Comparison of ENCODE assay signal across 27 mouse cellular contexts in the genomic region with DNA sequence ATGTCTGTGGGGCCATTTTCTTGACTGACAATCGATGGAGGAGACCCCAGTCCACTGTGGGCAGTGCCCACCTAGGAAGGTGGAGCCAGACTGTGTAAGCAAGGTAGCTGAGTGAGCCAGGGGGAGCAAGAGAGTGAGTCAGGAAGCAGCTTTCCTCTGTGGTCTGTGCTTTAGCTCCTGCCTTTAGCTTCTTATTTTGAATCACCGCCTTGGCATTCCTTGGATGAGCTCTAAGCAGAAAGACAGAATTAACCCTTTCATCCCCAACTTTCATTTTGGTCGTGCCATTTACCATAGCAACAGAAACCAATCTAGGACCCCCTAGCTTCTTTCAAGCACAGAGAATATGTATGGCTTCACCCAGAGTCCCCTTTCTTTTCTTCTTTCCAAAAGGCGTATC. TPM values are rescaled to one million over a fixed set of nuclear protein-coding genes. Genes with fewer than 3 reads are reported as not detected.
DNase-seq lines count a peak whose midpoint lies in the region; ATAC-seq and TF ChIP-seq lines count a peak whose summit lies in the region.
"Had no signal": no experiment of that assay in that cellular context is flagged by ENCODE, and none has a peak within 500 bp of the region (broad histone marks: within the 10 kb centered on the region; RNA-seq: fewer than 3 reads in every experiment).

No protein-coding gene starts in this region.

- H3K27ac ChIP-seq in gastrocnemius, adult 2 months, result no peak overlapping the region
- no peak overlapping the region for H3K27ac ChIP-seq in layer of hippocampus, adult 2 months
- H3K27ac ChIP-seq in midbrain, postnatal 0 days (ENCODE audit: low read depth, low read length), result no peak overlapping the region
- no peak overlapping the region for H3K27ac ChIP-seq in midbrain, embryonic 13.5 days
- no peak overlapping the region for H3K27ac ChIP-seq in embryonic facial prominence, embryonic 14.5 days (replicated peaks; ENCODE audit: low read depth, low read length)
- H3K27ac ChIP-seq: forebrain, embryonic 12.5 days; forebrain, embryonic 15.5 days; heart, embryonic 15.5 days; hindbrain, embryonic 14.5 days; hindbrain, postnatal 0 days had no signal

- no peaks in the 10 kb centered on the region for H3K9me3 ChIP-seq in midbrain, postnatal 0 days (ENCODE audit: low read length)
- no peaks in the 10 kb centered on the region for H3K9me3 ChIP-seq in midbrain, embryonic 13.5 days
- no peaks in the 10 kb centered on the region for H3K9me3 ChIP-seq in embryonic facial prominence, embryonic 14.5 days (ENCODE audit: control insufficient read depth, low read length)
- H3K9me3 ChIP-seq: forebrain, embryonic 12.5 days; forebrain, embryonic 15.5 days; heart, embryonic 15.5 days had no signal

- H3K9ac ChIP-seq in midbrain, postnatal 0 days (replicated peaks; ENCODE audit: low read length, poor library complexity, severe bottlenecking), result no peak overlapping the region
- no peak overlapping the region for H3K9ac ChIP-seq in midbrain, embryonic 13.5 days (replicated peaks)
- no peak overlapping the region for H3K9ac ChIP-seq in embryonic facial prominence, embryonic 14.5 days (ENCODE audit: low read depth, low read length)
- H3K9ac ChIP-seq: forebrain, embryonic 12.5 days; forebrain, embryonic 15.5 days; heart, embryonic 12.5 days; heart, embryonic 15.5 days; hindbrain, embryonic 14.5 days had no signal

- H3K36me3 ChIP-seq in midbrain, postnatal 0 days (ENCODE audit: insufficient read depth, low read length), result no peaks in the 10 kb centered on the region
- no peaks in the 10 kb centered on the region for H3K36me3 ChIP-seq in midbrain, embryonic 13.5 days
- H3K36me3 ChIP-seq in embryonic facial prominence, embryonic 14.5 days (ENCODE audit: control insufficient read depth, insufficient read depth, low read length), result no peaks in the 10 kb centered on the region
- H3K36me3 ChIP-seq: forebrain, embryonic 12.5 days; forebrain, embryonic 15.5 days; heart, embryonic 12.5 days; heart, embryonic 15.5 days had no signal

- no peak overlapping the region for H3K4me2 ChIP-seq in midbrain, postnatal 0 days (ENCODE audit: low read depth, low read length, poor library complexity, severe bottlenecking)
- no peak overlapping the region for H3K4me2 ChIP-seq in midbrain, embryonic 13.5 days (replicated peaks)
- no peak overlapping the region for H3K4me2 ChIP-seq in embryonic facial prominence, embryonic 14.5 days (ENCODE audit: low read depth, low read length)
- H3K4me2 ChIP-seq: forebrain, embryonic 12.5 days; forebrain, embryonic 15.5 days; heart, embryonic 12.5 days; heart, embryonic 15.5 days; hindbrain, embryonic 14.5 days had no signal

- ATAC-seq in midbrain, postnatal 0 days (ENCODE audit: low FRiP score), result no peak
- ATAC-seq in midbrain, embryonic 13.5 days, result no peak
- no peak for ATAC-seq in embryonic facial prominence, embryonic 14.5 days (ENCODE audit: low read depth)
- ATAC-seq in CD4-positive, CD25-positive, alpha-beta regulatory T cell, adult 4 months, result no peak
- ATAC-seq: forebrain, embryonic 15.5 days; hindbrain, postnatal 0 days; inflammation-experienced regulatory T-cells, adult 6 months; intestine, embryonic 16.5 days had no signal

- H3K4me3 ChIP-seq in gastrocnemius, adult 2 months, result no peak overlapping the region
- H3K4me3 ChIP-seq in layer of hippocampus, adult 2 months, result no peak overlapping the region
- H3K4me3 ChIP-seq in midbrain, postnatal 0 days (ENCODE audit: low read depth, low read length), result no peak overlapping the region
- H3K4me3 ChIP-seq in midbrain, embryonic 13.5 days (replicated peaks), result no peak overlapping the region
- no peak overlapping the region for H3K4me3 ChIP-seq in embryonic facial prominence, embryonic 14.5 days (ENCODE audit: low read depth, low read length)
- H3K4me3 ChIP-seq: erythroblast, embryonic 14.5 days; forebrain, embryonic 12.5 days; forebrain, embryonic 15.5 days; heart, embryonic 12.5 days; heart, embryonic 15.5 days had no signal

- WGBS in midbrain, postnatal 0 days, result 38% methylated on average over 4 of the region's 4 CpGs
- 46% methylated on average over 4 of the region's 4 CpGs for WGBS in midbrain, embryonic 13.5 days
- 36% methylated on average over 4 of the region's 4 CpGs for WGBS in embryonic facial prominence, embryonic 14.5 days

- no peak for DNase-seq in gastrocnemius, adult 2 months
- no peak for DNase-seq in gastrocnemius, postnatal 25 days
- DNase-seq in layer of hippocampus, adult 2 months (ENCODE audit: low spot score in 2 of 2), result no peak
- no peak for DNase-seq in layer of hippocampus, postnatal 14 days (ENCODE audit: low spot score in 2 of 2)
- no peak for DNase-seq in midbrain, postnatal 0 days (ENCODE audit: low spot score)
- peak; percentile 38 for DNase-seq in embryonic facial prominence, embryonic 14.5 days (ENCODE audit: low spot score)
- DNase-seq: adrenal gland, postnatal 10 days; cerebellum, adult 2 months; cerebellum, adult 9-11 months; cerebellum, postnatal 25 days; gastrocnemius, postnatal 10 days; heart, adult 11 months; heart, postnatal 10 days; heart, postnatal 4 days had no signal

- intact Hi-C loops in gastrocnemius, adult 2 months (cut with DNase I), result no loop called here

- no peaks in the 10 kb centered on the region for H3K27me3 ChIP-seq in midbrain, postnatal 0 days (ENCODE audit: insufficient read depth, low read length)
- H3K27me3 ChIP-seq in midbrain, embryonic 13.5 days, result no peaks in the 10 kb centered on the region; the same call in 1 of the 2 replicates
- no peaks in the 10 kb centered on the region for H3K27me3 ChIP-seq in embryonic facial prominence, embryonic 14.5 days (replicated peaks; ENCODE audit: control insufficient read depth, insufficient read depth, low read length)
- H3K27me3 ChIP-seq: forebrain, embryonic 12.5 days; forebrain, embryonic 15.5 days had no signal

- H3K4me1 ChIP-seq in midbrain, postnatal 0 days (ENCODE audit: insufficient read depth, low read length), result no peaks in the 10 kb centered on the region
- H3K4me1 ChIP-seq in midbrain, embryonic 13.5 days (replicated peaks), result peaks cover 17% of the 10 kb centered on the region
- H3K4me1 ChIP-seq in embryonic facial prominence, embryonic 14.5 days (ENCODE audit: control insufficient read depth, insufficient read depth, low read length), result peaks cover 17% of the 10 kb centered on the region; the same call in 1 of the 2 replicates
- H3K4me1 ChIP-seq: forebrain, embryonic 15.5 days had no signal

- TF ChIP-seq CTCF in gastrocnemius, adult 2 months (IDR thresholded peaks at IDR 0.05), result peak; percentile 7; the same call in 1 of the 2 replicates
- TF ChIP-seq CTCF in layer of hippocampus, adult 2 months (conservative IDR thresholded peaks at IDR 0.05), result peak; percentile 18; the same call in 1 of the 2 replicates
- TF ChIP-seq CTCF in midbrain, postnatal 0 days (IDR thresholded peaks at IDR 0.05), result peak; percentile 31; the same call in 1 of the 2 replicates

RNA-seq across cellular contexts. Expression of a gene that starts 27.7 kb away (rescaled TPM):
- total RNA-seq in gastrocnemius, adult 2 months (2021), result 100 to 1,000 TPM; 106 to 139 TPM
- 100 to 1,000 TPM in 1 of 2 experiments, 10 to 100 TPM in 1; 94.9 to 110 TPM for total RNA-seq in gastrocnemius, postnatal 25 days (2021)
- total RNA-seq in layer of hippocampus, adult 2 months (2021), result 100 to 1,000 TPM; 127 to 140 TPM
- 100 to 1,000 TPM; 111 to 115 TPM for total RNA-seq in layer of hippocampus, postnatal 14 days (2021)
- total RNA-seq in midbrain, postnatal 0 days (2014; rRNA removed), result 97.8 and 119 TPM in 2 replicates
- 46.6 and 46.7 TPM in 2 replicates for polyA plus RNA-seq in midbrain, postnatal 0 days (2015; fragmentation: Nextera tagmentation; extraction: Ambion mirVana)
- polyA plus RNA-seq in midbrain, embryonic 13.5 days (2015; fragmentation: Nextera tagmentation; extraction: Ambion mirVana), result 37.4 and 41.9 TPM in 2 replicates
- polyA plus RNA-seq in embryonic facial prominence, embryonic 14.5 days (2014; fragmentation: Nextera tagmentation; extraction: Ambion mirVana), result 70.5 and 71.1 TPM in 2 replicates
- polyA plus RNA-seq in CD4-positive, CD25-positive, alpha-beta regulatory T cell, adult 4 months (2017; shearing (Covaris generic)), result not detected
- total RNA-seq: common myeloid progenitor, adult 5-6 weeks had no signal
- polyA plus RNA-seq: C2C12; erythroblast, embryonic 14.5 days had no signal

RNA-seq across cellular contexts. Expression of a gene that starts 42.0 kb away (rescaled TPM):
- 1 to 10 TPM; 3.4 to 5.3 TPM for total RNA-seq in gastrocnemius, adult 2 months (2021)
- total RNA-seq in gastrocnemius, postnatal 25 days (2021), result 1 to 10 TPM; 4.2 to 6.2 TPM
- total RNA-seq in layer of hippocampus, adult 2 months (2021), result 100 to 1,000 TPM; 803 to 896 TPM
- total RNA-seq in layer of hippocampus, postnatal 14 days (2021), result 1,000 to 10,000 TPM; 1,065 to 1,083 TPM
- 1,819 and 2,069 TPM in 2 replicates for total RNA-seq in midbrain, postnatal 0 days (2014; rRNA removed)
- 2,098 and 2,247 TPM in 2 replicates for polyA plus RNA-seq in midbrain, postnatal 0 days (2015; fragmentation: Nextera tagmentation; extraction: Ambion mirVana)
- polyA plus RNA-seq in midbrain, embryonic 13.5 days (2015; fragmentation: Nextera tagmentation; extraction: Ambion mirVana), result 1,181 and 1,187 TPM in 2 replicates
- polyA plus RNA-seq in embryonic facial prominence, embryonic 14.5 days (2014; fragmentation: Nextera tagmentation; extraction: Ambion mirVana), result 142 TPM in 2 replicates
- not detected for polyA plus RNA-seq in CD4-positive, CD25-positive, alpha-beta regulatory T cell, adult 4 months (2017; shearing (Covaris generic))
- polyA plus RNA-seq: erythroblast, embryonic 14.5 days had no signal

Comparison
In these comparisons a context has a peak if more than half of its experiments do, and no peak if none do; other contexts are left out.
1. RNA of a gene that starts 42.0 kb away (total RNA-seq): 1,819 to 2,069 TPM in midbrain, postnatal 0 days, 1,065 to 1,083 TPM in layer of hippocampus, postnatal 14 days and 803 to 896 TPM in layer of hippocampus, adult 2 months; 4.2 to 6.2 TPM in gastrocnemius, postnatal 25 days and 3.4 to 5.3 TPM in gastrocnemius, adult 2 months; every median in the first group is over 100 times any median in the second.
2. Peak in every context shown above with its lines, with median percentiles within 50 percentile points of each other: CTCF ChIP-seq.